Mouse (Mus musculus) stomach, embryonic 16.5 days (tissue): ENCODE measurements around the gene Rad9b. TPM values are rescaled to one million over a fixed set of nuclear protein-coding genes. Genes with fewer than 3 reads are reported as not detected.
A peak's percentile ranks its signal among the peaks of the same experiment; 100 is the strongest.

ENCODE experiments used
- ATAC-seq: fragments of 200-750 bp; cut with Nextera tagmentation; 2 replicates; pipeline ENCODE4 v1.8.0; 2017; ENCODE audit warnings: moderate number of reproducible peaks, moderate TSS enrichment; ENCODE audit not compliant: insufficient read depth, low FRiP score
- H3K27ac ChIP-seq: fragments of 300-500 bp; sonication (generic); 2 replicates; pipeline ENCODE4 v1.5.1; 2014; ENCODE audit warnings: low read length
- H3K27me3 ChIP-seq: fragments of 300-500 bp; sonication (generic); 2 replicates; pipeline ENCODE4 v1.6.1; 2014; ENCODE audit warnings: low read length, control low read depth, mixed read lengths; ENCODE audit not compliant: control insufficient read depth, insufficient read depth
- H3K36me3 ChIP-seq: fragments of 300-500 bp; sonication (generic); 2 replicates; pipeline ENCODE4 v1.6.1; 2014; ENCODE audit warnings: low read length; ENCODE audit not compliant: control insufficient read depth, insufficient read depth
- H3K4me1 ChIP-seq: fragments of 300-500 bp; sonication (generic); 2 replicates; pipeline ENCODE4 v1.6.1; 2014; ENCODE audit warnings: low read length, control low read depth, mixed read lengths; ENCODE audit not compliant: control insufficient read depth, insufficient read depth
- H3K4me2 ChIP-seq: fragments of 300-500 bp; sonication (generic); 2 replicates; pipeline ENCODE4 v1.6.1; 2014; ENCODE audit warnings: low read depth, low read length, mixed read lengths
- H3K4me3 ChIP-seq: fragments of 300-500 bp; sonication (generic); replicated peaks from 2 replicates; pipeline ENCODE4 v1.5.1; 2014; ENCODE audit warnings: mild to moderate bottlenecking, low read length
- H3K9ac ChIP-seq: fragments of 300-500 bp; sonication (generic); 2 replicates; pipeline ENCODE4 v1.6.1; 2014; ENCODE audit warnings: low read length
- H3K9me3 ChIP-seq: fragments of 300-500 bp; sonication (generic); replicated peaks from 2 replicates; pipeline ENCODE4 v1.6.1; 2016; ENCODE audit warnings: low read length, control low read depth; ENCODE audit not compliant: control insufficient read depth
- WGBS: fragments of 180-500 bp; shearing (Covaris S2); extraction: QIAGEN DNeasy Blood & Tissue Kit; methylation state at CpG from one replicate; pipeline ENCODE4 v1.1.7; 2014; 5-methylcytosine and 5-hydroxymethylcytosine counted together
- polyA plus RNA-seq: library from polyadenylated mRNA; unstranded; fragments of >200 nt; fragmentation: Nextera tagmentation; extraction: Ambion mirVana; gene quantifications from 2 replicates; pipeline ENCODE4 v1.2.1, GENCODE M21; 2015

Rad9b gene
- polyA plus RNA-seq, 1 experiment from 2014 or later = 10.7 TPM

DNA sequence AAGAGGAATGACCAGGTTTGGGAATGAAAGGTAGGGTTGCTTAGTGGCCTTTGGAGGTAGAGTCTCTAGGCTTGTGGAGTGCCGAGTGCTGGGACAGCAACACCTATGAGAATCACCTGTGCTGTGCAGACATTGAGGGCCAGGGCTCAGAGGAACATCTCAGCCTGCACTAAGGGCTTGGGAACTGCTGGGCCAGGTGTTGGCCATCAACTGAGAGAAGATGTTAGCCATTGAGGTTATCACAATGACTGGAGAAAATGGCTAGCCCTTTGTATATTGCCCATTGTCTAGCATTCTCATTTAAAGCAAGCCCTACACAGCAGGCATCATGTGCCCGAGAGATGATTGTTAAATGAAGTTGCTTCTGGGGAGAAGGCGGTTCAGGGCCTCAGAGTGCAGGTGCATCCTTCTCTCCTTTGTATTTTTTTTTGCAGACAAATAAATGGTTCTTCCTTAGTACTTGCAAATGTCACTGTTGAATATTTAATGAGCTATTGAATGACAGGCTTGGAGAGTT, 59.8 kb downstream of the Rad9b start:
- H3K4me3 ChIP-seq = no peak overlapping the region
- no peaks in the 10 kb centered on the region for H3K36me3 ChIP-seq
- no peak overlapping the region for H3K9ac ChIP-seq
- peaks cover 43% of the 10 kb centered on the region for H3K4me1 ChIP-seq
- no peaks in the 10 kb centered on the region for H3K9me3 ChIP-seq
- ATAC-seq = no peak
- H3K4me2 ChIP-seq = no peak overlapping the region
- no peak overlapping the region for H3K27ac ChIP-seq
- 84% methylated on average over 3 of the region's 3 CpGs for WGBS
- no peaks in the 10 kb centered on the region for H3K27me3 ChIP-seq

GRCm38 (mm10) chr5:122293131-122293530, 60.9 kb downstream of the Rad9b start:
- Histone ChIP-seq H3K9ac (no peak overlapping the region), H3K9me3 (no peaks in the 10 kb centered on the region), H3K36me3 (no peaks in the 10 kb centered on the region), H3K4me3 (no peak overlapping the region), H3K4me2 (no peak overlapping the region), H3K27ac (peak overlapping the region; percentile 19), H3K4me1 (peaks cover 45% of the 10 kb centered on the region), H3K27me3 (no peaks in the 10 kb centered on the region)
- WGBS = 62% methylated on average over 6 of the region's 6 CpGs
- no peak for ATAC-seq

GRCm38 (mm10) chr5:122291553-122292339, 62.3 kb downstream of the Rad9b start:
- no peak overlapping the region for H3K4me3 ChIP-seq
- peak overlapping the region; percentile 76 for H3K27ac ChIP-seq
- H3K9ac ChIP-seq = 0 out of 2 replicates have a peak overlapping the region, but pooled peaks have one; percentile 1
- H3K4me2 ChIP-seq = peak overlapping the region; percentile 20; the same call in 1 of the 2 replicates
- H3K36me3 ChIP-seq = no peaks in the 10 kb centered on the region
- no peaks in the 10 kb centered on the region for H3K9me3 ChIP-seq
- 56% methylated on average over 17 of the region's 17 CpGs for WGBS
- peak; percentile 54 for ATAC-seq
- H3K27me3 ChIP-seq = no peaks in the 10 kb centered on the region
- peaks cover 46% of the 10 kb centered on the region for H3K4me1 ChIP-seq

DNA sequence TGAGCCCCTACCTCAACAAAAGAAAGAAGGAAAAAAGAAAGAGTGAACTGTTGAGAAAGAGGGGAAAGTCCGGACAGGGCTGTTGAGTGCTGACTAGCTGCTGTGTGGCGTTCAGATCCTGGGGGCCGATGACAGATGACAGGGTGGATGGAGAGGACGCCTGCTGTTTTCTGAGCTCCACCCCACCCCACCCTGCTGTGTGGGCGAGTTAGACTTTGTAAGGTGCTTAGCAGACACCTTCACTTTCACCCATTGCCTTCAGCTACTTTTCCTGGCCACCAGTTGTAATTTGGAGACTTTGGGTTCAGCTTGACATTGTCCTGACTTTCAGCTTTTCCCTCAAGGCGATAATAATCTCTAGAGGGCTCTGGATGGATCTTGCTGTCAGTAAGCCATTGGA, 62.9 kb downstream of the Rad9b start:
- Histone ChIP-seq H3K4me2 (peak overlapping the region; percentile 20; the same call in 1 of the 2 replicates), H3K27ac (peak overlapping the region; percentile 76), H3K36me3 (no peaks in the 10 kb centered on the region), H3K9me3 (no peaks in the 10 kb centered on the region), H3K9ac (no peak overlapping the region), H3K4me3 (no peak overlapping the region), H3K27me3 (no peaks in the 10 kb centered on the region), H3K4me1 (peaks cover 47% of the 10 kb centered on the region)
- 61% methylated on average over 6 of the region's 6 CpGs for WGBS
- ATAC-seq = no peak

- Histone ChIP-seq H3K9me3 (no peaks in the 10 kb centered on the region), H3K27me3 (no peaks in the 10 kb centered on the region), H3K4me3 (no peak overlapping the region), H3K4me1 (peaks cover 41% of the 10 kb centered on the region), H3K4me2 (no peak overlapping the region), H3K9ac (no peak overlapping the region), H3K36me3 (no peaks in the 10 kb centered on the region), H3K27ac (no peak overlapping the region)
- 68% methylated on average over 4 of the region's 4 CpGs for WGBS
- ATAC-seq = no peak
Measured at GRCm38 (mm10) chr5:122288147-122288811, 65.8 kb downstream of the Rad9b start.

DNA sequence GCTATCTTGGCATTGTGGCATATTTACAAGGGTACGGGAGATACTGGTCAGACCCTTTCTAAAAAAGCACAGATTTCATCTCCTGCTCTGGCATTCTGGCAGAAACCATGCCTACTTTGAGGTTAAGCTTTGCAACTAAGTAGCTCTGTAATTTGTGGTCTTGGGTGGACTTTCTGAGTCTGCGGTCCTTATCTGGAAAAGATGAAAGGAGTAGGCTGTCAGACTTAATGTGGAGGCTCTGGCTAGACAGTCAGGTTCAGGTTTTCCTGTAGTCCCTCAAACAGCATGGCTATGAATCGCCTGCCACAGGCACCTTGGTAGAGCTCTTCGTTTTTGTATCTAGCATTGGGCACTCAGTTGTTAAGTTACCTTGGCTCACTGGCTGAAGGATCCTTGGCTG, 67.0 kb downstream of the Rad9b start:
- no peaks in the 10 kb centered on the region for H3K27me3 ChIP-seq
- H3K4me2 ChIP-seq = no peak overlapping the region
- H3K4me1 ChIP-seq = peaks cover 29% of the 10 kb centered on the region; the same call in 1 of the 2 replicates
- H3K36me3 ChIP-seq = no peaks in the 10 kb centered on the region
- WGBS = 78% methylated on average over 4 of the region's 4 CpGs
- H3K9ac ChIP-seq = 0 out of 2 replicates have a peak overlapping the region, but pooled peaks have one; percentile 2
- no peak overlapping the region for H3K27ac ChIP-seq
- no peaks in the 10 kb centered on the region for H3K9me3 ChIP-seq
- H3K4me3 ChIP-seq = no peak overlapping the region
- ATAC-seq = no peak

DNA sequence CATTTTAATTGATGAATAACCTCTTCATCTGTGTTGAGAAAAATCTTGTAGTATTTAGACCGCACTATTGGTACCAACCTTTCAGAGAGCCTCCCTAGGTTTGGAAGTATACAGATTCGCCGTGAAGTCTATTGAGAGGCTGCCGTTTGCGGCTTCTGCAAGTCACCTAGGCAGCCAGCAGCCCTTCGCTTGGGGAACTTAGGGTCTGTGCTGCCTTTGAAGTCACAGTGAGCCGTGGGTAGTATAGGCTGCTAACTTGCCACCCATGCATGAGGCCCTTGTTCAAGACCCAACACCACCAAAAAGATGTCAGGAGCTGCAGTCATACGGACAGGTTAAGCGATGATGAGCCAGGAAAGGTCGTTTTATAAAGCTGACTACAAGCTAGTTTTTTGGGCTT, 67.8 kb downstream of the Rad9b start:
- H3K36me3 ChIP-seq = no peaks in the 10 kb centered on the region
- H3K4me2 ChIP-seq = peak overlapping the region; percentile 83
- no peaks in the 10 kb centered on the region for H3K27me3 ChIP-seq
- no peak overlapping the region for H3K27ac ChIP-seq
- H3K9me3 ChIP-seq = no peaks in the 10 kb centered on the region
- 0 out of 2 replicates have a peak overlapping the region, but pooled peaks have one; percentile 94 for H3K9ac ChIP-seq
- ATAC-seq = no peak
- 80% methylated on average over 10 of the region's 10 CpGs for WGBS
- peak overlapping the region; percentile 73 for H3K4me3 ChIP-seq
- peaks cover 25% of the 10 kb centered on the region; the same call in 1 of the 2 replicates for H3K4me1 ChIP-seq

- Histone ChIP-seq H3K4me2 (peak overlapping the region; percentile 83), H3K9me3 (no peaks in the 10 kb centered on the region), H3K27me3 (no peaks in the 10 kb centered on the region), H3K27ac (no peak overlapping the region), H3K4me3 (peak overlapping the region; percentile 73), H3K36me3 (no peaks in the 10 kb centered on the region), H3K4me1 (peaks cover 26% of the 10 kb centered on the region), H3K9ac (peak overlapping the region; percentile 94)
- WGBS = 52% methylated on average over 7 of the region's 7 CpGs
- ATAC-seq = no peak
Measured at GRCm38 (mm10) chr5:122285767-122286150, 68.3 kb downstream of the Rad9b start.
